Mouse (Mus musculus): Measurements from ENCODE around the gene Hspg2.

DNA sequence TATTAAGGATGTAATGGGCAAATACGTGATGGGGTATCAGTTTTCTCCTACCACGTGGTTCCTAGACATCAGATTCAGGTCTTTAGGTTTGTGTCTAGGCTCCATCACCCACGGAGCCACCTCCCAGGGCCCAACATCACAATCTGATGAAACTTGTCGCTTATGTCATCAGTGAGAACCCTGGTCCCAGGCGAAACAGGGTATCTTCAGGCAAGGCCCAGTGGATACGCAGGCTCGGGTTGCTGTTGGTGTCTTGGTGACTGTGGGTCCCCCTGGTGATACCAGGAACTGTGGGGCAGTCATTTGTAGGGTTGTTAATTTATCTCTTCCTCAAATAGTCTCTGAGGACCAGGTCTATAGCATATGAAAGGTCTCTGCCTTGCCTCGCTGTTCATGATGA, 4.7 kb downstream of the Hspg2 start:
- no peak for TF ChIP-seq POLR2A (IDR thresholded peaks at IDR 0.05; ENCODE audit: low read depth, low read length)
- no peak for TF ChIP-seq CTCF (conservative IDR thresholded peaks at IDR 0.05; ENCODE audit: insufficient read depth, insufficient read length, low read depth, low read length)
